Mouse (Mus musculus) liver, embryonic 13.5 days (tissue): Measurements from ENCODE around the gene Rasl11a. TPM values are rescaled to one million over a fixed set of nuclear protein-coding genes. Genes with fewer than 3 reads are reported as not detected.
"Not testable (repeated sequence)": the region's sequence is repeated elsewhere in the genome, so short reads cannot be mapped to it uniquely, and the experiment has no call there.

ENCODE experiments used
- ATAC-seq: fragments of 200-750 bp; cut with Nextera tagmentation; 2 replicates; pipeline ENCODE4 v1.8.0; 2017; ENCODE audit warnings: low read depth, mild to moderate bottlenecking, moderate number of reproducible peaks, moderate library complexity
- DNase-seq: peaks from one replicate; pipeline ENCODE4 v3.0.0; 2022
- H3K27ac ChIP-seq: fragments of 300-500 bp; sonication (generic); 2 replicates; pipeline ENCODE4 v1.5.1; 2015; ENCODE audit warnings: moderate library complexity, mild to moderate bottlenecking, inconsistent platforms
- H3K27me3 ChIP-seq: fragments of 300-500 bp; sonication (generic); 2 replicates; pipeline ENCODE4 v1.6.1; 2015; ENCODE audit warnings: mild to moderate bottlenecking, inconsistent platforms
- H3K36me3 ChIP-seq: fragments of 300-500 bp; sonication (generic); 2 replicates; pipeline ENCODE4 v1.6.1; 2015; ENCODE audit warnings: mild to moderate bottlenecking, inconsistent platforms
- H3K4me1 ChIP-seq: fragments of 300-500 bp; sonication (generic); replicated peaks from 2 replicates; pipeline ENCODE4 v1.6.1; 2015; ENCODE audit warnings: inconsistent platforms
- H3K4me2 ChIP-seq: fragments of 300-500 bp; sonication (generic); 2 replicates; pipeline ENCODE4 v1.6.1; 2015; ENCODE audit warnings: inconsistent platforms, mild to moderate bottlenecking, moderate library complexity
- H3K4me3 ChIP-seq: fragments of 300-500 bp; sonication (generic); replicated peaks from 2 replicates; pipeline ENCODE4 v1.5.1; 2015; ENCODE audit warnings: mild to moderate bottlenecking, inconsistent platforms
- H3K9ac ChIP-seq: fragments of 300-500 bp; sonication (generic); 2 replicates; pipeline ENCODE4 v1.6.1; 2015; ENCODE audit warnings: mild to moderate bottlenecking, inconsistent platforms
- H3K9me3 ChIP-seq: fragments of 300-500 bp; sonication (generic); replicated peaks from 2 replicates; pipeline ENCODE4 v1.6.1; 2016; ENCODE audit warnings: inconsistent platforms
- WGBS: fragments of 180-500 bp; shearing (Covaris S2); methylation state at CpG from one replicate; pipeline ENCODE4 v1.1.7; 2015; ENCODE audit not compliant: insufficient replicate concordance; 5-methylcytosine and 5-hydroxymethylcytosine counted together
- polyA plus RNA-seq: library from polyadenylated mRNA; unstranded; fragments of >200 nt; fragmentation: Nextera tagmentation; extraction: Ambion mirVana; gene quantifications from 2 replicates; pipeline ENCODE4 v1.2.1, GENCODE M21; 2015

Gene Rasl11a
- polyA plus RNA-seq, 1 experiment from 2014 or later = 3.1 TPM

- Histone ChIP-seq H3K27ac (no peak overlapping the region), H3K4me1 (peaks cover 13% of the 10 kb centered on the region), H3K36me3 (no peaks in the 10 kb centered on the region), H3K4me2 (no peak overlapping the region), H3K27me3 (0 out of 2 replicates have a peak, but pooled peaks cover 4% of the 10 kb centered on the region), H3K9ac (no peak overlapping the region), H3K9me3 (no peaks in the 10 kb centered on the region), H3K4me3 (no peak overlapping the region)
- 72% methylated on average over 11 of the region's 11 CpGs for WGBS
- DNase-seq (no peak), ATAC-seq (no peak)
Measured at GRCm38 (mm10) chr5:146893478-146894182, 48.8 kb downstream of the Rasl11a start.

GRCm38 (mm10) chr5:146895667-146896066 is 50.8 kb downstream of the Rasl11a start:
- not testable (repeated sequence) for ATAC-seq, H3K4me3 ChIP-seq, H3K27me3 ChIP-seq, H3K27ac ChIP-seq, H3K9ac ChIP-seq, H3K4me2 ChIP-seq, H3K9me3 ChIP-seq, H3K36me3 ChIP-seq, DNase-seq
- 82% methylated on average over 16 of the region's 16 CpGs for WGBS
- peaks cover 13% of the 10 kb centered on the region for H3K4me1 ChIP-seq

- no peak overlapping the region for H3K9ac ChIP-seq
- peak overlapping the region; percentile 19 for H3K4me2 ChIP-seq
- H3K4me1 ChIP-seq = peaks cover 10% of the 10 kb centered on the region; the same call in 1 of the 2 replicates
- ATAC-seq (0 out of 2 replicates have a peak, but pooled peaks have one; percentile 53), DNase-seq (no peak)
- H3K27me3 ChIP-seq = 0 out of 2 replicates have a peak, but pooled peaks cover 4% of the 10 kb centered on the region
- H3K4me3 ChIP-seq = no peak overlapping the region
- no peak overlapping the region for H3K27ac ChIP-seq
- no peaks in the 10 kb centered on the region for H3K9me3 ChIP-seq
- WGBS = 32% methylated on average over 13 of the region's 13 CpGs
- no peaks in the 10 kb centered on the region for H3K36me3 ChIP-seq
Measured at GRCm38 (mm10) chr5:146896973-146897372, 52.1 kb downstream of the Rasl11a start.

Other genes starting within 250 kb of the Rasl11a start
- 7.8 and 9.9 TPM in 2 replicates for gene Usp12, start 50.1 kb upstream of the Rasl11a start, polyA plus RNA-seq
- 460 and 482 TPM in 2 replicates for gene Rpl21, start 12.2 kb upstream of the Rasl11a start, polyA plus RNA-seq
- gene Gtf3a, start 103.6 kb downstream of the Rasl11a start, polyA plus RNA-seq = 77.0 and 84.6 TPM in 2 replicates
- gene Mtif3, start 118.7 kb downstream of the Rasl11a start, polyA plus RNA-seq = 14.7 and 15.3 TPM in 2 replicates
- gene Lnx2, start 231.5 kb downstream of the Rasl11a start, polyA plus RNA-seq = 3.3 and 5.2 TPM in 2 replicates
- 110 and 112 TPM in 2 replicates for gene Polr1d, start 232.0 kb downstream of the Rasl11a start, polyA plus RNA-seq